Mouse (Mus musculus) right cerebral cortex, postnatal 25 days (tissue): ENCODE measurements around the gene Dgkg.

ENCODE experiments used
- DNase-seq: peaks from one replicate; pipeline ENCODE4 v3.0.0; 2022

The Dgkg gene

DNA sequence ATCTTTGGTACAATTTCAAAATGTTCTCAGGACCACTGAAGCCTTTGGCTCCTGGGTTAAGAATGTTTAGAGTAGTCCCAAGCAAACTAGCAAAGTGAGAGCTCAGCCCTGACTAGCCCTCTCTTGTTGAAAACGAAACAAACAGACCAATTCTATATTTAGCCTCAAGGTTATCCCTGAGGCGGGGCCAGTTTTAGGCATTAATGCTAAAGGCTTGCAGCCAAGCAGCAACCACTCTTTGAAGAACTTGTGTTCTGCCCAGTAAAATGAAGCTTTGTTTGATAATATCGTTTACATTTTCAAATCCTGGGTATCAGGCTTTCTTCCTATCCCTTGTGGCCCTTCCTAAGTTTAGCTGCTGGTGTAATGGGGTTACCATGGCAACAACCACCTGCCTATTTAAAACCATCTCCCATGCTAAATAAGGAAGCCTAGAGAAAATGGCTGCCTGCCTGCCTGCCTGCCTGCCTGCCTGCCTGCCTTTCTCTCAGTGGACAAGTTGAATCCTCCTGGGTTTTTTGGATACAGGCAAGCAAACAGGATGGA is 111.9 kb downstream of the Dgkg start:
- DNase-seq = peak; percentile 46

DNA sequence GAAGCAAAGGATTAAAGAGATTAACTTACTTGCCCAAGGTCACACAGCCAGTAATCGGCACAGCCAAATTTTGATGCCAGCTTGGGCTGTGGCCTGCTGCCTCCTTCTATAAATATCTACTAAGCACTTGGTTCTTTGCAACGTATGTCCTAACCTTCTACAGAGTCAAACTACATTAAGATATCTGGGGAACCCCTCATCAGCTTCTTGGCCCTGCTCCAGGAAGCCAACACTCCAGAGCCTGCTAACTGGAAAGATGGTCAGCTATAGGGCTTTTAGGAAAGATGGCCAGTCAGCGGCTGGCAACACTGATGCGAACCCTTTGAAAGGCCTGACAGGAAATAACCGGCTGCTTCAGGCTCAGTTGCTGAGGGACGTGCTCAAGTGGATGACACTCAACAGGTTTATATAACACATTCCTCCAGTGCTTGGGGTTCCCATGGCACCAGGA is 114.3 kb downstream of the Dgkg start:
- DNase-seq = no peak

DNA sequence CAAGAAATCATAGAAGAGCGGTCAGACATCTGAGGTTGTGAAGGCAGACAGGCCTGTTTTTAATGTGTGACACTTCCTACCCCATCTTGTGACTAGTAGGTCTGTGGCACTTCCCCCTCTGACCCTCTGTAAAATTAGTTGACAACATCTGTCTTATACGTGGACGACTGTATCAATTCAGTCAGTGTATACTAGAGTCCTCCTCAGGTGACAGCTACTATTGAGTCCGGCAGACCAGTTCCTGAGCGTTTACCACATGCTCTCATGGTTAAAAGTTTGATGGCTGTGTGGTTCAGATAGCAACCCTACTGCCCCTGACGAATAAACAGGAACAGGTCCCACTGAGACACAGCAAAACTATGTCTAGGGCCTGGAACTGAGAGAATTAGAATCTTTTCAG is 117.7 kb downstream of the Dgkg start:
- DNase-seq = no peak

DNA sequence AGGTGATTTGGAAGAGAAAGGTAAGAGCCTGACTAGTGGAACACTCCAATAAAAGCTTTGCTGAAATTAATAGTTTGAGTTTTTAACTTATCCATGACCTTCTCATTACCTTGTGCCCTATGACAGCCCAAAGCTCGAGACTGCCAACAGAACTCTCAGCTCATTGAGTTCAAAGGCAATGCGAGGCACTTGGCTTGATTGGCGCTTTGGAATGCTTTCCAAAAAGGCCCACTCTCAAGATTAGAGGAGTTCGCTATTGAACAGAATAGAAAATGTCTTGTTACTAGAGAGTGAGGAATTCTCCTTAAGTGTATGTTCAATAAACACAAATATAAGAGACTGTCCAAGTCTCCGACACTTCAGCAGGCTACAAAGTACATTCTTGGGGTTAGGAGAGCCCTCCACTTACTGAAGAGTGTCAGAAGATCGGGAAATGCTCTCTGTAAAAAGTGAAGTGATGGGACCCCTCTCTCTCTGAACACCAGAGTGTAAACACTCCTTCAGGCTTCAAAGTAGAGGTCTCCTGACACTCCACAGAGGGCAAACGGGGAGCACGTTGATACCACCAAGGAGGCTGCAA is 120.3 kb downstream of the Dgkg start:
- no peak for DNase-seq

DNA sequence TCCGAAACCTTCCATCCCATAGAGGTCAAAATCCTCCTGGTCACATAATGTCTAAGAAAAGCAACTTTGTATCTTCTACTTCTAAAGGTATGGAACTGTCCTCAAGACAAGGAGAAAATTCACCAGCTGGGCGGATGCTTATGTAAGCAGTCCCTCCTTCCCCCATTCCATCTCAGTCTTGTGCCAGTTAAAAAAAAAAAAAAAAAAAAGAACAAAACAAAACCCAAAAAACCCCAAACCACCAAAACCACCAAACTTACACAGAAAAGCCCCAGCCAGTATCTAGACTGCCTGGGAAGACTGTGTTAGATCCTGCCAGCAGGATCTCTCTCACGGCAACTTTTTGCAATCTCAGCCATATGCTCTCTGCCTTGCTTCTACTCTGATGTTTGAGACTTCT is 123.9 kb downstream of the Dgkg start:
- DNase-seq = no peak

DNA sequence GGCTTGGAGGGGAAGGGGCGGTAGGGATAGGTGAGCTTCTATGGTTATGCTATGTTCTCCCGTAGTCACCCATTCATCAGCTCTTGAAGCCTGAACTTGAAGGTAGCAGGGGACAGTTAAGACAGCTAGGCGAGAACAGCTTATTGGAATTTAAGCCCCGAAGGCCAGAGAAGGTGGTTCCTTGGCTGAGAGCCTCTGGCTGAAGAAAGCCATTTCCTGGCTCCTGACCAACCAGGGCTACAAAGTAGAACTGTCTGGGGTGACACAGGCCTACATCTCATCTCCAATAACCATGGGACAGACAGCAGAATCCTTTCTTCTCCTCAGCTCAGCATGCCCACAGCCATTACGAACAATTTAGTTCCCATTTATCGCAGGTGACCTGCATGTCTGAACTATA is 125.2 kb downstream of the Dgkg start:
- DNase-seq = no peak

DNA sequence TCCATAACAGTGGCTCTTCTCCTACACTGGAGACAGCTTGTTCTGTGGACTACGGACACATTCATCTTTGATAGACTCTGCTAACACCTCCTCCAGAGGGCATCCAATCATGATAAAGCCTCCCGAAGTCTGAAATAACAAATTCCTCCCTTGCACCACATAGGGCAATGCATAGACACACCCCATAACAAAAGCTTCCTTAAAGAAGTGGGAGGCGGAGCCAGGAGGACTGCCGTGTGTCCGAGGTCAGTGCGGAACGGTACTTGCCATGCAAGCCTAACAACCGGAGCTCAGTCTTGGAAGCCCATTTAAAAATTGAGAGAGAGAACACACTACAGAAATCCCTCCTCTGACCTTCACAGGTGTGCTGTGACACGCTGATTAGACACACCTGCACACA is 126.0 kb downstream of the Dgkg start:
- DNase-seq = no peak

DNA sequence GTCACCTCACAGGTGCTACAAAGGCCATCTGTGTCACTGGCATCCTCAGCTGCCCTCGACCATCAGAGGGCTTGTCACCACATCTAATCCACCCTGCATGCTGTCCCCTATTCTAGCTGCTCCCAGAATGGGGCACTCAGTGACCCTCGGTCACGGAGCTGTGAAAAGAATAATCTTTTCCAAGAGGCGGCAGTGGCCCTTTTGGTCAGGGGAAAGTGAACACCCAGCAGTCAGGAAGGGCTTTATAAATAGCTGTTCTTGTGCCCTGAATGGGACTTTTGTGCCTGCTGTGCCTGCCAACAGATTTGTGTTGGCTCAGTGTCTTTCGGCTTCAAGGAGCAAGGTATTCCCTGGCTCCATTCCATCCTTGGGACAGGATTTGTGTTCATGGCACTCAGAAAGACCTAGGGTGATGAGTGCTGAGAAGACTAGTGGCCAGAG is 129.5 kb downstream of the Dgkg start:
- DNase-seq = no peak

DNA sequence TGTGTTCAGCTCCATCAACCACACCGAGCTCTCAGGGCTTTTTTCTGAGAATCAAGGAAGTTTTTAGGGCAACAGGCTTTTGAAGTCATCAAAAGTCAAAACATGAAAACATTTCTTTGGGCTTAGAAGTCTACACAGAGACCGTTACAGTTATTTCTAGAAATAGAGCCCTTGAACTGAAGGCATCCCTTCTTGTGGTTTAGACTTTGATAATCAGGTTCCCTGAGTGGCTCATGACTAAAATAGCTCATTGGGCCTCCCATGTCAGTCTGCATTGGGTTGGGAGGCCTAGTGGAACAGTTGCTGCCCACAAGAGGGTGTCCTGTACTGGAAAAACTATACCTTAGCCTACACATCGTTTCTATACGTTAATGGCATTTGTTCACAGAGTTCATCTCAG is 130.6 kb downstream of the Dgkg start:
- no peak for DNase-seq

DNA sequence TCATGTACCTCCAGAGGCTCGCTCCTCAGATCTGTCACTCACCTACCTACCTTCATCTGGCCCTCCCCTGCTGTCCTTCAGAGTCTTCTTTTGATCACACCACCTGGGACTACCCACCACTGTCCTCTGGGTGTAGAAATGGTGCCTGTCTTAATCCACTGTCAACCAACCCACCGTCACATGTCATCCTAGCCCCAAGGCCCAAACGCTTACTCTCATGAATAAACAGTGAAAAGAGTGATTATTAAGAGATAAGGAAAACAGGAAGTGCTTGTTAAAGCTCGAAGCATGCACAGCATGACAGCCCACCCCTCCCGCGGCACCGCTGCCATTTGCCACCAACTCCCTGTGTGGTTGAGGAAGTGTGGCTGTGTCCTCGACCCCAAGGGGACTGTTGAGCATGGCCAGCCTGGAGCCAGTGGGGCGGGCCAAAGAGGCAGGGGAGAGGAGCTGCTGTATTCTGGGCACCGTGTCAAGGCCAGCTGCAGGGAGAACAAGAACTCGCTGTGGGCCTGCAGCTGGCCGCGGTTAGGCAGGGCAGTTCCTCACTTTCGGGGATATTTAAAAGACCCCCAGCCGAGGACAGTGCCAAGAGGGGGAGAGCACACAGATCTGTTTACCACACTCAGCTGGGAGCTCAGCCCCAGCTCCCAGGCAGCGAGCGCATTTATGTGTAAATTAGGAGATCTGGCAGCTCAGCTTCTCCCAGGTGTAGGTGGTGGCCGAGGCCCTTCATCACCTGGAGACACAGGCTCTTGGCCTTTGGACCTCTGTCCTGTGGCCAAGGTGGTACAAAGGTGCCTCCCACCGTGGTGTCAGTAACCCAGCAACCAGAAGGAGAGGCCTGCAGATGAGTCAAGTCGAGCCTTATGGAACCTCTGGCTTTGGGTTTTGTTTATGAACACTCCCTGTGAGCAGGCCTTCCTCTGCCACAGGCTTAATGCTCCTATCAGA is 139.3 kb downstream of the Dgkg start:
- DNase-seq = peak; percentile 62

DNA sequence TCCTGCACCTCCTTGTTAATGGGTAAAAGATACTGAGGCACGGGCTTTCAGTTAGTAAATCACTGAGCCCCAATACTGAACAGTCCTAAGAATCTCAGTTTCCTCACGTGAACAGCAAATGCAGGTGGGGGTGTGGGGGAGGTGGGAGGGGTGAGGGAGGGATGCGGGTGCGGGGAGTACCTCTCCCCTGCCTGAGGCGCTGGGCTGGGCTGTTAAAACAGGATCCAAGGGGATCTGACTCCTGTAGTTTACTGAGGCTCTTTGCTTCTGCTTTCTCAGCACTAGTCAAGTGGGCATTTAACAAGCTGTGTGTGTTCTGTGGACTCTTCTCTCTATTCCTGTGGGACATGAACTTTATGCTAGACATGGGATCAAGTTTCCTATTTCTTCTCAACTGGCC is 141.5 kb downstream of the Dgkg start:
- DNase-seq = no peak

DNA sequence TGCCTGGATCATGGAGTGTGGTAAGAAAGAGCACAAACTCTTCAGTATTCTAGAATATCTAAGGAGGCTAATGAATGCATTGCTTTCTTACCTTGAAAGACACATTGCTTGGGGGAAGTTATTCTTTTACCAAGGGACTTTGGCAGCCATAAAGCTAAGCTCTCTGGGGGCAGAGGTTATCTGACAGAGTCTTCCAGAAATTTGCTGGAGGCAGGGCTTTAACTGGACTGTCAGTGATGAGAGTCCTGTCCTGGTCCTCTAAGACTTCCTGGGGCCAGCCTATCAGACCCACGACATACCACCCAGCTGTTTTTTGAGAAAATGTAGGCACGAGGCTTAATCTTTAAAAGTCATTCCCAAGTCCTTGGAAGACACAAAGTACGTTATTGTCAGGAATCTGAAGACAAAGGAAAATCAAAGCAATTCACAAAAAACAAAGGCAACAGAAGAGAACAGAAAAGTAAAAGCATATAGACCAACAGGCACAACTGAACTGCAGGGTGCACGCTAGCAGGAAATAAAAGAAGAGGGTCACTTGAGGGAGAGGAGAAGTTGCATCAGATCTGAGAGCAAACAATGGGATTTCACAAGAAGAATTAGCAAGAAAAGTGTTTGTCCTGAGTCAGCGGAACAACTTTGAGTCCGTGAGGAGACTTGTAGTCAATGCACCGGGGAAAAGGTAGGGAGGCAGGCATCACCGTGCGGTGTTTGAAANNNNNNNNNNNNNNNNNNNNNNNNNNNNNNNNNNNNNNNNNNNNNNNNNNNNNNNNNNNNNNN is 146.0 kb downstream of the Dgkg start:
- no peak for DNase-seq

DNA sequence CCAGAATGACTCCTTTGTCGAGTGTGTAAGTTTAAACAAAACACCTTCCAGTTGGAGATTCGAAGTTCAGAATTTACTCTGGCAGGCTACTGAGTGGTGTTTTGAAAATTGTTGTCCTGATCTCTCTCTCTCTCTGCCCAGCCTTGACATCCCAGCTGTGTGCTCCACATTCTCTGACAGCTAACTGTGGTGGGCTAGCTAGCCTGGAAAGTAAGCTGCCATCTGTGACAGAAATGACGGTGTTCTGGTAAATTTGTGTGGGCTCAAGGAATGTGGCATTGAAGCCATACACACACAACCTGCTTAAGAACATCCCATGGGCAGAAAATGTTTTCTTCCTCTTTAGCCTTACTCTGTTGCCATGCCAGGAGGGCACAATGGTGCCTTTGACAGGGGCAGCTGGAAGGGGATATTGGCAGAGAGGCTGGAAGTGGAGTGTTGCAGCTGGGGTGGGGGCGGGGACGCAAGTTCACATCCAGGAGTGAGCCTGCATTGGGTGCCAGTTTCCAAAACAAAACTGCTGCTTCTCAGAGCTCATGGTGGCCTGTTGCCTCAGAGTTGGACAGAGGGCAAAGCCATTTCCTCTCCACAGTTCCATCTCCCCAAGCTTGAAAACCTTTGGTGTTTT is 148.0 kb downstream of the Dgkg start:
- DNase-seq = peak; percentile 49

DNA sequence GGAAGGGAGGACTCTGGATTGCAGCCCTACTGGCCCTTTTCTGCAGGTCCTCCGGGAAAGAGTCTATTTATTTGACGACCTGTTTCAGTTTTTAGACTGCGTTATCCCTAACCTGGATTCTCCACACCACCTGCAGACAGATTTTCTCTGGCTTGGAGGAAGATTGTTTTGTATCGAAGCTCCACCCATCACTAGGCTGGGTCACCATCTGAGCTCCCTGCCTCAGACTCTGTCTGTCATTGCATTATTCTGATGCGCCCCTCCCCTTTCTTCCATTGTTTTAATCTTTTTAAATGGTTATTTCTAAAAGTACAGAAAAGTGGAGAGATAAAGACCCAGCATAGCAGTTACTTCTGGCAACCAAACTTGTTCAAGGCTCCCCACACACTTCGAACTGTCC is 151.4 kb downstream of the Dgkg start:
- no peak for DNase-seq

DNA sequence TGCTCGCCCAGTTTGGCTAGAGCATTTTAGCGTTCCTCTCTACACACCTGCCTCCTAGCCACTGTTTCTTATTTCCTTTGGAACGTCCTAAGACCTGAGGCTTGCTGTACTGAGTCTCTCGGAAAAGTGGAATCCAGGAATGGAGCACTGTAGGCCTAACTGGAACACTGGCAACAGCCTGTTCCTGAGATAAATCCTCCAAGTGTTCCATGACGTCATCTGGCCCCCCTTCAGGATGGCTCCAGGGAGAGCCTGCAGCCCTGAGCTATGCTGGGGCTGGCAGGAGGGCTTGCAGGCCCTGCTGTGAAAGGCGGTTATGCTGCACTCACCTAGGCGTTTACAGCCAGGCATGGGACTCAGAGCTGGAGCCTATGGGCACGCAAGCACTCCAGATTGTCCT is 152.2 kb downstream of the Dgkg start:
- peak; percentile 43 for DNase-seq

DNA sequence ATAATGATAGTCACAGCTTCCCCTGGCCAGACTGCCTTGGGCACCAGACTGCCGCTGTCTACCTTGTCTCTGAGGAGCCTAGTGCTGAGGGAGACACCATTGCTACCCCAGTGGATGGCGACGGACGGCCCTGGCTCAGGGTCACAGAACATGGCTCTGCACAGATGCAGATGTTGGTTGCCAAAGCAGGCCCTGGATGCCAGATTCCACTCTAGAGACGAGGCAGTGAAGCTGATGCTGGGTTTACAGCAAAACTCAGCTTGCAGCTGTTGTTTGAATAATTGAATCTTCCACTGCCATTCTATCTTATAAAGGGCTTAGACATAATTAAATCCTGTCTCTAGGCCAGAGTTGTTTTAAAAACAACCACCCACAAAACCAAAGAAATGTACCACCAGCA is 153.0 kb downstream of the Dgkg start:
- no peak for DNase-seq

DNA sequence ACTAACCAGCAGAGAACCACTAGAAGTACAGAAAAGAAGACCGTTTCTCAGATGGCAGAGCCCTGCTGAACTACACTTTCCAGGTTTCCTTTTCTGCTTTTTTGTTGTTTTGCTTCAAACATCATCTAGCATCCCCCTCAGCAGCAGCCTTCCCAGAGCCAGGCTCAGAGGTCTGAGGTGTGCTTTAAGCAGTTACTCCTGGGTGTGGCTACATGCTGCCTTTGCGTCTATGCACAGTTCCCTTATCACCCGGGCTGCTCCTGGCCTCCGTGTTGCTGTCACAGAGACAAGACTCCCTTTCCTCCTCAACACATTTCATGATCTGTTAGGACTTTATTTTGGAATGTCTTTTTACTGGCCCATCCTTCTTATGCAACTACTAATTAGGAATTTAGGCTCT is 153.6 kb downstream of the Dgkg start:
- DNase-seq = no peak

DNA sequence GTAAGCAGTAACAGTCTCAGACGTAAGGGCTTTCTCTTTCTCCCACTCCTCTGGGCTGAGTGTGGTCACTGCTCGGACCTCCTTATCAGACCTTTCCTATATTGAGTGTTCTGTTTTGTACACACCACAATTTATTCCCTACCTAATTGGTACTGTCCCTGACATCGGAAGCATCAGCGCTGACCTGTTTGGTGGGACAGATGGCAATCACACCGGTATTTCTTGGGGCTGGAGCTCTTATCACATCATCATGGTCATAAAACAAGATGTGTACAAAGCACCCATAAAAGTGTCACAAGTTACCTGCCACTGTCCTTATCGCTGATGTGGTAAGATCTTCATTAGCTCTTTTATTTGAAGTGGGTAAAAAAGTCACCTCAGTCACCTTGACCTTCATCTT is 155.2 kb downstream of the Dgkg start:
- DNase-seq = no peak

DNA sequence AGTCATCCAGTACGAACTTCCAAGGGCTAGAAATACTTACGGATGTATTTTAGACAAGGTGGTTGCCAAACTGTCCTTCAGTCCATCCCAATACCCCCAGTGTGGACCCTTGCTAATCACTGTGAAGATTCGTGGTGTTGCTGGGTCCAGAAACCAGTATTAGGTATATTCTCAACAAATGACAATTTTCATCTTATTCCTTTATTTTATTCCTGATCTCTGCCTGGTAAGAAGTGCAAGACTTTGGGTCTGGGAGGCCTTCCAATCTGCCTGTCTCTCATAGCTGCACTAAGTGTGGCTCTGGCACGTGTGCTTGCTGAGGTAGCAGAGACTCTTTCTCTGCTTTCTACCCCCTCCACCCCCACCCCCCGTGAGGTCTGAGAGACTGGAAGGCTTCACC is 156.5 kb downstream of the Dgkg start:
- no peak for DNase-seq

DNA sequence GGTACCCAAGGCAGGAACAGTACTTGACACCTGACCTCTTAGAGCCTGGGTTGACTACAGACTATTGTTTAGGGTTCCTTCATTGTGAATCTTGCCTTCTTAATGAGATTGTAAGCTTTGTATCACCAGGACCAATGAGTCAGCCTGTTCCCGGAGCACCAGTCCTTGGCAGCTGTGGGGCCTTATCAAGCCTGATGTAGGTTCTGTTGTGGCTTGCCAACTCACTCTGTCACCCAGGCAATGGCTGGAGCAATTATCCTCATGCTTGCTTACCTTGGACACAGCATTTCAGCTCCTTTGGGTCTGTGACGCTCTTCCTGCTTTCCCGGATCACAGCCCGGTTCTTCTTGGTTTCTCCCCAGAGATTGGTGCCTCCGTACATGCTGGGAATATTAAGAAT is 157.1 kb downstream of the Dgkg start:
- no peak for DNase-seq

DNA sequence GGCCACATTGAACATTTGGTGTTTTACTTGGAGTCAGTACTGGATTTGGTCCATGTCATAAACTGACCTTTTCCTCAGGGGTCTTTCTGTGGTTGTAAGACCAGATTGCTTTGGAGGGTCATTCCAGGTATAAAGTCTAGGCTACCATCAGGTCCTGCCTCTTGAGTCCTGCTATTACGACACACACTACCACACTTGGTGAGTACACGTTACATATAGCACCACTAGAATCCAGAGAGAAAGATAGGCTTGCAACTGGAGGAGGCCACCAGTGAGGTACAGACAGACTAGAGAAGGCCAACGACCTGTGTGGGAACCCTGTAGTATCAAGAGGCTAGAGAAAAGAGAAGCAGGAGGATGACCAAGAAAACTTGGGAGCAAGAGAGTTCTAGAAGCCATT is 157.6 kb downstream of the Dgkg start:
- no peak for DNase-seq

DNA sequence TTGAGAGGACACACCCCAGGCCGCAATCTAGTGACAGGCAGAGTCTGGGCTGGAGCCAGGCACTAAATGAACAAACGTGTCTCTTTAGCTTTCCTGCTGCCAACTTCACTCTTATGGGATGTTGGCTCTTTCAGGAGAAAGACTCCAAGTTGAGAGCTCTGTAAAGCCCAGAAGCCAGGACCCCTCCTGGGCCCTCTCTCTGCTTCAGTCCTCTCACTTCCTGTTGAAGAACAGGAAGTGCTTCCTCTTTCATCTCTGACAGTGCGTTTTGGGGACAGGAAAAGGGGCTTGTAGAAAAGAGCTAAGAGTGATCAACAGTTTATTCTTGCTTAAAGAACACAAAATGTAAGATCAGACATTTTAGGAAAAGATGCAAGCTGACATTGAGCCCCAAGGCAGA is 159.0 kb downstream of the Dgkg start:
- DNase-seq = no peak

DNA sequence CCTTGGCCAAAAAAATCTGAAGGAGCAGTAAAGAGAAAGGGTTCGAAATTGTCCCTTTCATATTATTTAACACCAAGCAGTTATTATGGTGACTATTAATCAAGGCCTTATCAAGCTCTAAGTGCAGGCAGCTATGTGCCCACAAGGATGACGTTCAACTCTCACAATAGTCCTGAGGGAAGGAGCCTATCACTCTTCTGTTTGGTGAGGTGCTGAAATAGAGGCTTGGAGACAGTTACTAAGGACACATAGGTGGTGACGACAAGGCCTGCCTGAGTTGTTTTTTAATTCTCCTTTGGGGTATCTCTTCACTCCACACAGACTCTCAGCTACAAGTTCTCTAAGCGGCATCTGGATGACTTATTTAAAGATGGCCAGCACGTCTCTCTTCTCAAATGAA is 161.8 kb downstream of the Dgkg start:
- no peak for DNase-seq
